Mouse (Mus musculus): ENCODE measurements around the gene Npepps. TPM values are rescaled to one million over a fixed set of nuclear protein-coding genes. Genes with fewer than 3 reads are reported as not detected.
"Not testable (repeated sequence)": the region's sequence is repeated elsewhere in the genome, so short reads cannot be mapped to it uniquely, and the experiment has no call there.

Gene Npepps
- polyA plus RNA-seq (2014; fragmentation: Nextera tagmentation; extraction: Ambion mirVana): 70.7 and 76.2 TPM in 2 replicates

GRCm38 (mm10) chr11:97280216-97280861, at the start of gene Npepps:
Gene Npepps, minus strand, starts transcription at chr11:97280638.
- Histone ChIP-seq H3K9ac (peak within 1 kb of the TSS; percentile 93), H3K9me3 (ENCODE audit: low read depth, low read length) (no peaks in the 10 kb centered on the region), H3K4me1 (ENCODE audit: insufficient read depth) (peaks cover 6% of the 10 kb centered on the region; the same call in 1 of the 2 replicates), H3K4me3 (ENCODE audit: low read depth, low read length) (peak within 1 kb of the TSS; percentile 86), H3K27me3 (ENCODE audit: insufficient read depth, low read length) (no peaks in the 10 kb centered on the region), H3K27ac (ENCODE audit: low read depth) (peak within 1 kb of the TSS; percentile 97), H3K4me2 (peak within 1 kb of the TSS; percentile 71), H3K36me3 (ENCODE audit: insufficient read depth) (no peaks in the 10 kb centered on the region)
- ATAC-seq (ENCODE audit: insufficient read depth): peak; percentile 73
- peak; percentile 80 for DNase-seq
- no peak for TF ChIP-seq CTCF (IDR thresholded peaks at IDR 0.05; ENCODE audit: low read depth)
- WGBS: under 1% methylated on average over 49 of the region's 83 CpGs

DNA sequence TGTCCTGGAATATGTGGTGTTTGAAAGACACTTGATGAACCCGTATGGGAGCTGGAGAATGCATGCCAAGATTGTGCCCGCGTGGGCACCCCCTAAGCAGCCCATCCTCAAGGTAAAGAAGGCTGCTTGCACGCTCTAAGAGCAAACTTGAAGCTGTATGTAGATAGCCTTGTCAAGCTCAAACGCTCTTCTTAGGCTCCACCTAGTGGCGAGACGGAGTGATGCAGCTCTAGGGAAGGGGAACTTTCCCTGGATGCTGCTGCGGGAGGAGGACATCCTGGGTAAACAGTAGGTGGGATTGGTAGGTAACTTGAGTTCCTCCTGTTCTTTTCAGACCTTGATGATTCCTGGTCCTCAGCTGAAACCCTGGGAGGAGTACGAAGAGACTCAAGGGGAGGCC, 47.7 kb upstream of the Npepps start:
- 21% methylated on average over 9 of the region's 9 CpGs for WGBS

DNA sequence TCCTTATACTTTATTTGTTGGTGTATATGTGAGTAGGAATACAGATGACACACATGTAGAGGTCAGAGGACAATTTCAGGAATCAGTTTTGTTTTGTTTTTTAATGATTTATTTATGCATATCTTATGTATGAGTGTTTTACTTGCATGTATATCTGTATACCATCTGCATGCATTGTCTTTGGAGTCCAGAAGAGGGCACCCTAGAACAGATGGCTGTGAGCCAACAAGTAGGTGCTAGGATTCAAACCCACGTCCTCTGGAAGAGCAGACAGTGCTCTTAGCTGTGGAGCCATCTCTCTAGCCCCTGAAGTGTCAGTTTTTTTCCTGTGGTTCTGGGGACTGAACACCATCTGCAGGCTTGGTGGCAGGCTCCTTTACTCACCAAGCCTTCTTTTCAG, 44.8 kb upstream of the Npepps start:
- no peaks in the 10 kb centered on the region for H3K4me1 ChIP-seq (ENCODE audit: insufficient read depth)
- WGBS: 73% methylated on average over 1 of the region's 1 CpGs
- TF ChIP-seq CTCF (IDR thresholded peaks at IDR 0.05; ENCODE audit: low read depth): peak; percentile 48
- H3K9me3 ChIP-seq (ENCODE audit: low read depth, low read length): no peaks in the 10 kb centered on the region
- ATAC-seq (ENCODE audit: insufficient read depth) (no peak), DNase-seq (no peak)
- peaks cover 64% of the 10 kb centered on the region for H3K36me3 ChIP-seq (ENCODE audit: insufficient read depth)
- no peak overlapping the region for H3K4me2 ChIP-seq
- H3K27me3 ChIP-seq (ENCODE audit: insufficient read depth, low read length): no peaks in the 10 kb centered on the region
- no peak overlapping the region for H3K27ac ChIP-seq (ENCODE audit: low read depth)
- no peak overlapping the region for H3K4me3 ChIP-seq (ENCODE audit: low read depth, low read length)
- H3K9ac ChIP-seq: no peak overlapping the region

More for the DNA sequence above, 47.7 kb upstream of the Npepps start:
- peaks cover 65% of the 10 kb centered on the region for H3K36me3 ChIP-seq (ENCODE audit: insufficient read depth)
- H3K4me3 ChIP-seq (ENCODE audit: low read depth, low read length): no peak overlapping the region
- no peaks in the 10 kb centered on the region for H3K27me3 ChIP-seq (ENCODE audit: insufficient read depth, low read length)
- H3K4me1 ChIP-seq (ENCODE audit: insufficient read depth): no peaks in the 10 kb centered on the region
- no peaks in the 10 kb centered on the region for H3K9me3 ChIP-seq (ENCODE audit: low read depth, low read length)
- DNase-seq (peak; percentile 91), ATAC-seq (ENCODE audit: insufficient read depth) (peak; percentile 56; the same call in 1 of the 2 replicates)
- no peak overlapping the region for H3K27ac ChIP-seq (ENCODE audit: low read depth)
- peak; percentile 96 for TF ChIP-seq CTCF (IDR thresholded peaks at IDR 0.05; ENCODE audit: low read depth)
- no peak overlapping the region for H3K4me2 ChIP-seq
- H3K9ac ChIP-seq: no peak overlapping the region

DNA sequence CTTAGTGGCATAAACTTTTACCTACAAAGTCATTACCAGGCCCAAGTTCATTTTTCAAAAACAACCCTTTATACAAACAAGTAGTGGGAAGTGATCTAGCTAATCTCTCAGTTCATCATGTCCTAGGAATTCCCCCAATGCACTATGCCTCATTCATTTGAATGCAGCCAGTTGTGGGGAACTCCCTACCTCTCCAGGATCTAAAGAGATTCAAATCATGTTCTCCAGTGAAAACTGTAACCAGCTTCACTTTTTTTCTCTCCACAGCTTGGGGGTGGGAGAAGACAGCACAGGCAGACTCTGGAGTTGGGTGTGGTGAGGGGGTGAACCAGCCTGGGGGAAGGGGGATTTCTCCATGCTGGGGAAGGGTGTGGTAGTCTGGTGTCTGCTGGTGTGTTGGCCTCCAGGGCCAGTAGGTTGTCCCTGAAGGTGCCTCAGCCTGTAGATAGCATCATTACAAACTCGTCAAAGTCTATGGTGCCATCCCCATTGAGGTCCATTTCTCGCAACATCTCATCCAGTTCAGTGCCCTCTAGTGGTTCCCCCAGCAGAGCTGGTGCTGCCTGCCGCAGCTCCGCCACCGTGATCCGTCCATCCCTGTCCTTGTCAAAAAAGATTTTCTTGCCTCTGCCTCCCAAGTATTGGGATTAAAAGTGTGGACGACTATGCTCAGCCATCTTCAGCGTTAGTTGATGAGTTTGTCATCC, 41.6 kb upstream of the Npepps start:
- H3K36me3 ChIP-seq (ENCODE audit: insufficient read depth): peaks cover 42% of the 10 kb centered on the region
- not testable (repeated sequence) for H3K4me1 ChIP-seq (ENCODE audit: insufficient read depth); H3K9ac ChIP-seq; ATAC-seq (ENCODE audit: insufficient read depth); DNase-seq; H3K9me3 ChIP-seq (ENCODE audit: low read depth, low read length); H3K27me3 ChIP-seq (ENCODE audit: insufficient read depth, low read length); H3K4me2 ChIP-seq; H3K27ac ChIP-seq (ENCODE audit: low read depth); H3K4me3 ChIP-seq (ENCODE audit: low read depth, low read length)
- 78% methylated on average over 8 of the region's 8 CpGs for WGBS

DNA sequence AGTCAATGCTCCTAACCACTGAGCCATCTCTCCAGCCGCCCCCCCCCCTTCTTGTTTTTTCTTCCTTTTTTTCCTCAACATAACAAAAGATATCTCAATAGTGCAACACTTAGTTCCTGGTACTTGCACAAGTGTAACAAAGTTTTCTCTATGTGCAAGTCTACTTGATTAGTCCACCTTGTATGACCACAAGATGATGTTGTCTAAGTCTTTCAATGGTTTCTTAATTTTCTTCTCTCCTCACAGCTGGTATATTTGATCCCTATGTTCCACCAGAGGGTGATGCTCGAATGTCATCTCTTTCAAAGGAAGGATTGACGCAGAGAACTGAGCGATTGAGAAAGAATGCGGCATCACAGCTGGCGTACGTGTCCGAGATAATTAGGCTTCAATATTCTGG, 40.8 kb upstream of the Npepps start:
- TF ChIP-seq CTCF (IDR thresholded peaks at IDR 0.05; ENCODE audit: low read depth): no peak
- Histone ChIP-seq H3K4me3 (ENCODE audit: low read depth, low read length) (no peak overlapping the region), H3K4me1 (ENCODE audit: insufficient read depth) (no peaks in the 10 kb centered on the region), H3K9me3 (ENCODE audit: low read depth, low read length) (no peaks in the 10 kb centered on the region), H3K4me2 (no peak overlapping the region), H3K9ac (no peak overlapping the region), H3K27me3 (ENCODE audit: insufficient read depth, low read length) (no peaks in the 10 kb centered on the region), H3K36me3 (ENCODE audit: insufficient read depth) (peaks cover 35% of the 10 kb centered on the region), H3K27ac (ENCODE audit: low read depth) (no peak overlapping the region)
- ATAC-seq (ENCODE audit: insufficient read depth): no peak
- no peak for DNase-seq
- 92% methylated on average over 8 of the region's 8 CpGs for WGBS

DNA sequence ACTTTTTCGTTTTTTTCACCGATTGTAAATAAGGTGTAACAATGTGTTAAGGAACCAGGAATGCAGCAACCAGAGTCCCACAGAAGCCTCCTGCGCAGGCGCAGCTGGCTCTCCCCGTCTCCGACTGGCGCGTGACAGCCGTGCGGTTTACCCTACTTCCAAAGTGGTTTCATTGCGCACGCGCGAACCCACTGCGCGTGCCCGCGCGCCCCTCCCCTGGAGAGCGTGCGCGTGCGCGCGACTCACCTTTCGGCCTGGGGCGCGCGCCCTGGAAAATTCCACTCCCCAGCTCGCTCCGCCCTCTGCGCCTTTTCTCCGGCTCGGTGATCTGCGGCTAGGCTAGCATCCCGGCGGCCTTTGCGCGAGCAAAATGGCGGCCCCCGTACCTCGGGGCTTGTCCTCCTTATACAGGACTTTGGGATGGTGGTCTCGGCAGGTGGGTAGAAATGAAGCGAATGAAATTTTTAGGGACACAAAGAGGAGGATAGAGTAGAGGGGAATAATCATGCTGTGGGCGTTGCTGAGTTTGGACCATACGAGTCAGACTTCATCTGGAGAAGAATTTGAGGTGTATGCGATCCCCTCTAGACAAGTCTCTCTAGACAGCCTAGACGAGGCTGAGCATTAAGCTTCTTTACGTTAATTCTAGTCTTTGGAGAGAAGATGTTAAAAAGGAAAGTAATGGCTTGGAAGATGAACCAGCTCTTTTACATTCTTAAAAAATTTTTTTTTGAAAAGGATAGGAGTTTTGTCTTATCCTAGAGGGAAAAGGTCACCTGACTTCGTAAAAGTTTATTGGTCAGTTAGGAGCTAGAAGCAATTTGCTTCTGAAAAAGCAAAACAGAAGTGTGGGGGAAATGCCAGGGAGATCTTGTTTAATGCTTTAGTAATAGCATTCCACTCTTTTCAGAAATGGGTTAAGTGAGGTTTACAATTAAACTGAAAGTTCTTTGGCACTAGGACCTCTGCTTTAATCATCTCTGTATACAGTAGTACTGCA, 35.4 kb upstream of the Npepps start, which contains the start of gene Mrpl45:
Mrpl45 (plus strand) TSS at position 213 of the 1,000 bp plus-strand sequence.
- no peak for TF ChIP-seq CTCF (IDR thresholded peaks at IDR 0.05; ENCODE audit: low read depth)
- peak; percentile 92 for ATAC-seq (ENCODE audit: insufficient read depth)
- H3K4me1 ChIP-seq (ENCODE audit: insufficient read depth): no peaks in the 10 kb centered on the region

More for the DNA sequence above, 35.4 kb upstream of the Npepps start, which contains the start of gene Mrpl45:
- Histone ChIP-seq H3K27ac (ENCODE audit: low read depth) (peak within 1 kb of the TSS; percentile 71; the same call in 1 of the 2 replicates), H3K9ac (peak within 1 kb of the TSS; percentile 62), H3K36me3 (ENCODE audit: insufficient read depth) (no peaks in the 10 kb centered on the region; the same call in 1 of the 2 replicates), H3K4me2 (peak within 1 kb of the TSS; percentile 59), H3K27me3 (ENCODE audit: insufficient read depth, low read length) (no peaks in the 10 kb centered on the region), H3K4me3 (ENCODE audit: low read depth, low read length) (peak within 1 kb of the TSS; percentile 55), H3K9me3 (ENCODE audit: low read depth, low read length) (no peaks in the 10 kb centered on the region)
- DNase-seq: peak; percentile 100
- WGBS: under 1% methylated on average over 50 of the region's 50 CpGs
